Mouse (Mus musculus): ENCODE results near the gene Tox2. TPM values are rescaled to one million over a fixed set of nuclear protein-coding genes. Genes with fewer than 3 reads are reported as not detected.
A peak's percentile ranks its signal among the peaks of the same experiment; 100 is the strongest.

The Tox2 gene
- polyA plus RNA-seq, 1 experiment from 2014 or later: 7.2 TPM

GRCm38 (mm10) chr2:163310163-163310688 is 107.3 kb downstream of the Tox2 start:
- Histone ChIP-seq H3K36me3 (ENCODE audit: insufficient read depth, low read length) (no peaks in the 10 kb centered on the region), H3K27ac (ENCODE audit: low read length) (no peak overlapping the region), H3K9me3 (ENCODE audit: low read length) (no peaks in the 10 kb centered on the region), H3K9ac (replicated peaks; ENCODE audit: low read depth) (no peak overlapping the region), H3K4me3 (ENCODE audit: low read depth, low read length) (no peak overlapping the region), H3K27me3 (replicated peaks; ENCODE audit: insufficient read depth, low read length) (no peaks in the 10 kb centered on the region), H3K4me2 (replicated peaks; ENCODE audit: low read depth, low read length) (no peak overlapping the region), H3K4me1 (ENCODE audit: insufficient read depth, low read depth, low read length) (no peaks in the 10 kb centered on the region)
- TF ChIP-seq CTCF (IDR thresholded peaks at IDR 0.05): peak; percentile 35
- TF ChIP-seq EP300 (IDR thresholded peaks at IDR 0.05): no peak
- ATAC-seq: no peak
- WGBS: 60% methylated on average over 11 of the region's 11 CpGs
- DNase-seq (ENCODE audit: low spot score): no peak

DNA sequence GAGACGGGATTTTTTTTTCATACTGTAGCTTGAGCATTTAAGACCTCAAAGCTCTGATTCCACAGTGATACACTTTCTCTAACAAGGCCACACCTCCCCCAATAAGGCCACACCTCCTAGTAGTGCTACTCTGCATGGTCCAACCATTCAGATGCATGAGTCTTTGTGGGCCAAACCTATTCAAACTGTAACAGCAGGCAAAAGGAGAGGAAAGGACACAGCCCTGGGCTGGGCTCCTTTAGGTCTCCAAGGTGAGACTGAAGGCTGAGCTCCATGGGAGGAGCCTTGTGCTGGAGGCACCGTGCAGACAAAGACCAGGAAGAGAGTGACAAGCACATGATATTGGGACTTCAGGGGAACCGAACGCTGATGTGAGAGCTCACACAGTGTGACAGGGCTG is 114.4 kb downstream of the Tox2 start:
- ATAC-seq (no peak), DNase-seq (ENCODE audit: low spot score) (no peak)
- H3K4me3 ChIP-seq (ENCODE audit: low read depth, low read length): no peak overlapping the region
- TF ChIP-seq EP300 (IDR thresholded peaks at IDR 0.05) (no peak), CTCF (IDR thresholded peaks at IDR 0.05) (no peak)
- no peak overlapping the region for H3K27ac ChIP-seq (ENCODE audit: low read length)
- H3K4me2 ChIP-seq (replicated peaks; ENCODE audit: low read depth, low read length): no peak overlapping the region
- no peaks in the 10 kb centered on the region for H3K36me3 ChIP-seq (ENCODE audit: insufficient read depth, low read length)
- H3K27me3 ChIP-seq (replicated peaks; ENCODE audit: insufficient read depth, low read length): no peaks in the 10 kb centered on the region
- no peak overlapping the region for H3K9ac ChIP-seq (replicated peaks; ENCODE audit: low read depth)
- no peaks in the 10 kb centered on the region for H3K9me3 ChIP-seq (ENCODE audit: low read length)
- WGBS: 56% methylated on average over 4 of the region's 4 CpGs
- H3K4me1 ChIP-seq (ENCODE audit: insufficient read depth, low read depth, low read length): no peaks in the 10 kb centered on the region

GRCm38 (mm10) chr2:163318777-163319176 is 115.9 kb downstream of the Tox2 start:
- WGBS: 88% methylated on average over 3 of the region's 3 CpGs

DNA sequence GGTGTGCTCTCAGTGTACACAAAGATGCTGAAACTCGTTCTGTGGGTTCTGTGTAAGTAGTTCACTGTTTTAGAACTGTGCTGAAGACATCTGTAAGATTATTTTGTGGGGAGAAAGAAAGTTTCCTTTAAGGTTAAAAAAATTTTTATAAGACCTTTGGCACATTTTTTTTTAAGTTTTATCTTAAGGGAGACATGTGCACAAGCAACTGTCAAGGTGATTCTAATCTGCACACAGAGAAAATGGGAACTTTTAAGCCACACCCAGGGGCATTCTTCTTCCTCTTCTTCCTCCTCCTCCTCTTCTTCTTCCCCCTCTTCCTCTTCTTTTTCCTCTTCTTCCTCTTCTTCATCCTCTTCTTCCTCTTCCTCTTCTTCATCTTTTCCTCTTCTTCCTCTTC is 120.2 kb downstream of the Tox2 start:
- no peak for ATAC-seq
- H3K4me2 ChIP-seq (replicated peaks; ENCODE audit: low read depth, low read length): no peak overlapping the region
- H3K27ac ChIP-seq (ENCODE audit: low read length): no peak overlapping the region
- H3K4me1 ChIP-seq (ENCODE audit: insufficient read depth, low read depth, low read length): no peaks in the 10 kb centered on the region
- no peaks in the 10 kb centered on the region for H3K9me3 ChIP-seq (ENCODE audit: low read length)
- TF ChIP-seq EP300 (IDR thresholded peaks at IDR 0.05) (no peak), CTCF (IDR thresholded peaks at IDR 0.05) (no peak)
- DNase-seq (ENCODE audit: low spot score): no peak
- no peaks in the 10 kb centered on the region for H3K36me3 ChIP-seq (ENCODE audit: insufficient read depth, low read length)
- WGBS: 28% methylated on average over 1 of the region's 1 CpGs
- H3K27me3 ChIP-seq (replicated peaks; ENCODE audit: insufficient read depth, low read length): no peaks in the 10 kb centered on the region
- H3K4me3 ChIP-seq (ENCODE audit: low read depth, low read length): no peak overlapping the region
- no peak overlapping the region for H3K9ac ChIP-seq (replicated peaks; ENCODE audit: low read depth)

More at GRCm38 (mm10) chr2:163318777-163319176, 115.9 kb downstream of the Tox2 start:
- no peaks in the 10 kb centered on the region for H3K27me3 ChIP-seq (replicated peaks; ENCODE audit: insufficient read depth, low read length)
- H3K9me3 ChIP-seq (ENCODE audit: low read length): no peaks in the 10 kb centered on the region
- no peaks in the 10 kb centered on the region for H3K36me3 ChIP-seq (ENCODE audit: insufficient read depth, low read length)
- H3K27ac ChIP-seq (ENCODE audit: low read length): no peak overlapping the region
- no peak overlapping the region for H3K4me2 ChIP-seq (replicated peaks; ENCODE audit: low read depth, low read length)
- H3K4me3 ChIP-seq (ENCODE audit: low read depth, low read length): no peak overlapping the region
- H3K4me1 ChIP-seq (ENCODE audit: insufficient read depth, low read depth, low read length): no peaks in the 10 kb centered on the region
- TF ChIP-seq CTCF (IDR thresholded peaks at IDR 0.05) (peak; percentile 33), EP300 (IDR thresholded peaks at IDR 0.05) (no peak)
- H3K9ac ChIP-seq (replicated peaks; ENCODE audit: low read depth): no peak overlapping the region
- no peak for ATAC-seq
- no peak for DNase-seq (ENCODE audit: low spot score)

GRCm38 (mm10) chr2:163330742-163331141 is 127.8 kb downstream of the Tox2 start:
- no peaks in the 10 kb centered on the region for H3K9me3 ChIP-seq (ENCODE audit: low read length)
- no peaks in the 10 kb centered on the region for H3K27me3 ChIP-seq (replicated peaks; ENCODE audit: insufficient read depth, low read length)
- no peak overlapping the region for H3K27ac ChIP-seq (ENCODE audit: low read length)
- no peaks in the 10 kb centered on the region for H3K4me1 ChIP-seq (ENCODE audit: insufficient read depth, low read depth, low read length)
- no peak overlapping the region for H3K4me2 ChIP-seq (replicated peaks; ENCODE audit: low read depth, low read length)
- TF ChIP-seq CTCF (IDR thresholded peaks at IDR 0.05) (peak; percentile 91), EP300 (IDR thresholded peaks at IDR 0.05) (no peak)
- ATAC-seq (no peak), DNase-seq (ENCODE audit: low spot score) (peak; percentile 67)
- H3K9ac ChIP-seq (replicated peaks; ENCODE audit: low read depth): no peak overlapping the region
- H3K36me3 ChIP-seq (ENCODE audit: insufficient read depth, low read length): no peaks in the 10 kb centered on the region
- 20% methylated on average over 7 of the region's 7 CpGs for WGBS
- no peak overlapping the region for H3K4me3 ChIP-seq (ENCODE audit: low read depth, low read length)

- no peaks in the 10 kb centered on the region for H3K4me1 ChIP-seq (ENCODE audit: insufficient read depth, low read depth, low read length)
- H3K4me2 ChIP-seq (replicated peaks; ENCODE audit: low read depth, low read length): no peak overlapping the region
- WGBS: 80% methylated on average over 6 of the region's 6 CpGs
- ATAC-seq: no peak
- H3K9ac ChIP-seq (replicated peaks; ENCODE audit: low read depth): no peak overlapping the region
- H3K9me3 ChIP-seq (ENCODE audit: low read length): no peaks in the 10 kb centered on the region
- H3K36me3 ChIP-seq (ENCODE audit: insufficient read depth, low read length): no peaks in the 10 kb centered on the region
- no peak overlapping the region for H3K4me3 ChIP-seq (ENCODE audit: low read depth, low read length)
- DNase-seq (ENCODE audit: low spot score): no peak
- TF ChIP-seq CTCF (IDR thresholded peaks at IDR 0.05) (no peak), EP300 (IDR thresholded peaks at IDR 0.05) (no peak)
- no peak overlapping the region for H3K27ac ChIP-seq (ENCODE audit: low read length)
- H3K27me3 ChIP-seq (replicated peaks; ENCODE audit: insufficient read depth, low read length): no peaks in the 10 kb centered on the region
Observed at GRCm38 (mm10) chr2:163331423-163331822, 128.5 kb downstream of the Tox2 start.

Measured in lung, postnatal 0 days (tissue).